Mouse (Mus musculus): ENCODE measurements around the gene Il6. TPM values are rescaled to one million over a fixed set of nuclear protein-coding genes. Genes with fewer than 3 reads are reported as not detected.
"Not testable (repeated sequence)": the region's sequence is repeated elsewhere in the genome, so short reads cannot be mapped to it uniquely, and the experiment has no call there.

The Il6 gene
- polyA plus RNA-seq, 1 experiment from 2014 or later = 0.32 TPM

DNA sequence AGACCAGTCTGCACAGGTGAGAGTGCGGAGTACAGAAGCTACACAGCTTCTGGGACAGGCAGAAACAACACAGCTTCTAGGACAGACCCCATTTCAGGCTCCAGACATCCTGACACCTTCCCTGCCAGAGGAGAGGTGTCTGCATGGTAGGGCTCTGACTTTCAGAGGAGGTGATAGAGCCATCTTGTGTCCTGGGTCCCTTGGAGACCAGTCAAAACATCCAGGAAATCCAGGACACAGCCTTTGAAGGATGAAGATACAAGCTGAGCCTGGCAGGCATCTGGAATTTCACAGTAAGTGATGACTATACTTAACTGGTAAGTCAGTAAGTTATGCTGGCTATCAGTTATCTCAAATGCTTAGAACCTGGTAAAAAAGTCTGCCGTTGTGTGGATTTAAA is 24.2 kb downstream of the Il6 start:
- H3K4me2 ChIP-seq; H3K27ac ChIP-seq; H3K4me3 ChIP-seq; H3K36me3 ChIP-seq; H3K4me1 ChIP-seq; ATAC-seq (ENCODE audit: insufficient number of reproducible peaks, insufficient read depth, low FRiP score, low TSS enrichment, low read depth); H3K9me3 ChIP-seq; H3K9ac ChIP-seq; H3K27me3 ChIP-seq: not testable (repeated sequence)
- WGBS = 86% methylated on average over 2 of the region's 2 CpGs

DNA sequence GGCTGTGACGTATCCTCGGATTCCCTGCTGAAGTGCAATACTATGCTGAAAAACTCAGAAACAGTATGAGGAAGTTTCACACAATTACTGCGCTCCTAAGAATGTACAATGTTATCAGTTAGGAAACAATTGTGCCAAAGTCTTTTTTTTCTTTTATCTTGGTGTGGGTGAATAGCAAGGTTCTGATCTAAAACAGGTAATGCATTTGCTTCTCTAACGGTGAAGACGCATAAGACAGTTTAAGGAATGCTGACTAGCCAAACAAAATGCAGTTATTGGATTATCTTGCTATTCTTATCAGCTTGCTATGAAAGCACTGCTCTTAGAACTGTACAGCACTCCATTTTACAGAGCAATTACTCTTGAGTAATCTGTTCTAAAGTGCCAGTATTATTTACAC is 26.4 kb downstream of the Il6 start:
- not testable (repeated sequence) for H3K36me3 ChIP-seq; H3K9me3 ChIP-seq; ATAC-seq (ENCODE audit: insufficient number of reproducible peaks, insufficient read depth, low FRiP score, low TSS enrichment, low read depth); H3K9ac ChIP-seq; H3K4me3 ChIP-seq; H3K4me1 ChIP-seq; H3K4me2 ChIP-seq; H3K27ac ChIP-seq; H3K27me3 ChIP-seq
- WGBS = 88% methylated on average over 5 of the region's 5 CpGs

- not testable (repeated sequence) for H3K4me1 ChIP-seq; H3K9ac ChIP-seq; H3K9me3 ChIP-seq; H3K27ac ChIP-seq; ATAC-seq (ENCODE audit: insufficient number of reproducible peaks, insufficient read depth, low FRiP score, low TSS enrichment, low read depth); H3K27me3 ChIP-seq; H3K4me3 ChIP-seq; H3K4me2 ChIP-seq; H3K36me3 ChIP-seq
- WGBS = 82% methylated on average over 4 of the region's 4 CpGs
Observed at GRCm38 (mm10) chr5:30039841-30040240, 26.9 kb downstream of the Il6 start.

- Histone ChIP-seq H3K4me3 (no peak overlapping the region), H3K4me1 (no peaks in the 10 kb centered on the region), H3K4me2 (no peak overlapping the region), H3K9me3 (no peaks in the 10 kb centered on the region), H3K27me3 (no peaks in the 10 kb centered on the region), H3K36me3 (peaks cover 32% of the 10 kb centered on the region), H3K27ac (no peak overlapping the region), H3K9ac (no peak overlapping the region)
- WGBS = 76% methylated on average over 6 of the region's 6 CpGs
- no peak for ATAC-seq (ENCODE audit: insufficient number of reproducible peaks, insufficient read depth, low FRiP score, low TSS enrichment, low read depth)
Observed at GRCm38 (mm10) chr5:30058216-30058731, 45.4 kb downstream of the Il6 start.

DNA sequence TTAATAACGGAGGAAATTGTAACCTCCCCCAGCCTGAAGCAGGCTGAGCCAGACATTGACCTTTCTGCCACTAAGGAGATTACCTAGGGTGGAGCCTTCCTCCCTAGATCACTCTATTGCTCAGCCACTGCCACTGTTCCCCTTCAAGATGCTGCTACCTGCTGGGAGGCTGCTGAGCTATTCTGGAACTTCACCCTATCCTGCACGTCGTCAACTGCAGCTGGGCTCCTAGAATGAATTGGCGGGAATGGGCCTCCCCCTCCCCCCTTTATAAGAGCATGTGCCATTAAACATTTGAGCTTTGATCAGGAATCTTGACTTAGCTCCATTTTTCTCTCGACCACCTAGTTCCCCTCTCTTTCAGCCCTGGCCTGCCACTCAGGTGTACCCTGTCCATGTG is 46.7 kb downstream of the Il6 start:
- H3K27ac ChIP-seq; H3K9ac ChIP-seq; H3K27me3 ChIP-seq; ATAC-seq (ENCODE audit: insufficient number of reproducible peaks, insufficient read depth, low FRiP score, low TSS enrichment, low read depth); H3K4me2 ChIP-seq; H3K9me3 ChIP-seq; H3K4me3 ChIP-seq; H3K4me1 ChIP-seq: not testable (repeated sequence)
- 76% methylated on average over 5 of the region's 5 CpGs for WGBS
- H3K36me3 ChIP-seq = peaks cover 44% of the 10 kb centered on the region

GRCm38 (mm10) chr5:30067726-30068125 is 54.8 kb downstream of the Il6 start:
- no peak overlapping the region for H3K4me3 ChIP-seq
- H3K36me3 ChIP-seq = peaks cover 74% of the 10 kb centered on the region
- WGBS = 76% methylated on average over 6 of the region's 6 CpGs
- H3K4me1 ChIP-seq = peaks cover 13% of the 10 kb centered on the region
- H3K27me3 ChIP-seq = no peaks in the 10 kb centered on the region
- H3K27ac ChIP-seq = no peak overlapping the region
- no peak overlapping the region for H3K9ac ChIP-seq
- 0 out of 2 replicates have a peak, but pooled peaks have one; percentile 10 for ATAC-seq (ENCODE audit: insufficient number of reproducible peaks, insufficient read depth, low FRiP score, low TSS enrichment, low read depth)
- no peak overlapping the region for H3K4me2 ChIP-seq
- no peaks in the 10 kb centered on the region for H3K9me3 ChIP-seq

Other genes with a start within 250 kb of the Il6 start
- 241 and 293 TPM in 2 replicates for gene Tyms, start 60.5 kb downstream of the Il6 start, polyA plus RNA-seq (2015; fragmentation: Nextera tagmentation; extraction: Ambion mirVana)
- gene Garem2, start 92.0 kb downstream of the Il6 start, polyA plus RNA-seq (2015; fragmentation: Nextera tagmentation; extraction: Ambion mirVana) = 0.47 and 1.2 TPM in 2 replicates
- not detected in 2 replicates for gene 3110082J24Rik, start 93.0 kb downstream of the Il6 start, polyA plus RNA-seq (2015; fragmentation: Nextera tagmentation; extraction: Ambion mirVana)
- 119 and 133 TPM in 2 replicates for gene Hadha, start 142.0 kb downstream of the Il6 start, polyA plus RNA-seq (2015; fragmentation: Nextera tagmentation; extraction: Ambion mirVana)
- gene Hadhb, start 142.1 kb downstream of the Il6 start, polyA plus RNA-seq (2015; fragmentation: Nextera tagmentation; extraction: Ambion mirVana) = 115 and 127 TPM in 2 replicates
- not detected in 2 replicates for gene Adgrf3, start 192.6 kb downstream of the Il6 start, polyA plus RNA-seq (2015; fragmentation: Nextera tagmentation; extraction: Ambion mirVana)
- gene Selenoi, start 219.5 kb downstream of the Il6 start, polyA plus RNA-seq (2015; fragmentation: Nextera tagmentation; extraction: Ambion mirVana) = 17.6 and 17.8 TPM in 2 replicates

Measured in embryonic facial prominence, embryonic 13.5 days (tissue).